Mouse (Mus musculus) spleen, postnatal 10 days (tissue): ENCODE results near the gene Alpl.

Experiments used
- DNase-seq, 2 experiments: peaks; one replicate each; pipeline ENCODE4 v3.0.0; 2021 to 2022; ENCODE audit warnings: low spot score in 2 of 2

Gene Alpl

DNA sequence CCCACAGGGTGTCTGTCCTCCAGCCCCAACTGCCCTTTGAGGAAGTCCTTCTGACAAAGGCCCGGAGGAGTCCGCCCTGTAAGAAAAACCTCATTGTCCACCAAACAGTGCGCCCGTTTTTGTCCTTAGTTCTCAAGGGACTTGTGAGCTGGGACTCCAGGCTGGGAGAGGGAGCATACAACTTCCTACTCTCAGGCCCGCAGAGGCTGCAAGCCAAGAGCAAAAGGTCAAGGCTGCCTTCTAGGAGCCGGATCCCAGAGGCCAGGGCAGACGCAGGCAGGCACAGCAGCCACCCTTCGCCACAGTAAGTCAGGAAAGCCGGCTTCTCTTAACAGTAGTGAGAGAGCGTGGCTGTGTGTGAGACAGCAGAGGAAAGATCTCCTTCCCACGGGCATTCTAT is 4.1 kb upstream of the Alpl start:
- DNase-seq: no peak

DNA sequence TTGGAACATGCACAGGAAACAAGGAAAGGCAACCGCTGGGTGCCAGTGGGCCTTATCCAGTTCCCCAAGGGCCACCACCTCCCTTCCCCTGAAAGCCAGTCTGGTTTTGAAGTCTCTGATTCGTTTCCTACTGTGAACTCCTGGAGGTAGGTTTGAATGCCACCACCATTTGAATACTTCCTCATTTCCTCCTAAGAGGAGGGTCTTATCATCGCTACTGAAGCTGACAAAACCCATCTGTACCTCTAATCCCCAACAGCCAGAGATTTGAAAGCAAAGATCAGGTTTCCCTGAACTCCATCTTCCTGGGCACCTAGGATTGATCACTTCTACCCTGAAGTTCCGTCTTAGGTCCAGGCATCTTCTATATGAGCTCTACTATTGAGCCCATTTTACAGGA is 854 bp upstream of the Alpl start:
- no peak for DNase-seq

DNA sequence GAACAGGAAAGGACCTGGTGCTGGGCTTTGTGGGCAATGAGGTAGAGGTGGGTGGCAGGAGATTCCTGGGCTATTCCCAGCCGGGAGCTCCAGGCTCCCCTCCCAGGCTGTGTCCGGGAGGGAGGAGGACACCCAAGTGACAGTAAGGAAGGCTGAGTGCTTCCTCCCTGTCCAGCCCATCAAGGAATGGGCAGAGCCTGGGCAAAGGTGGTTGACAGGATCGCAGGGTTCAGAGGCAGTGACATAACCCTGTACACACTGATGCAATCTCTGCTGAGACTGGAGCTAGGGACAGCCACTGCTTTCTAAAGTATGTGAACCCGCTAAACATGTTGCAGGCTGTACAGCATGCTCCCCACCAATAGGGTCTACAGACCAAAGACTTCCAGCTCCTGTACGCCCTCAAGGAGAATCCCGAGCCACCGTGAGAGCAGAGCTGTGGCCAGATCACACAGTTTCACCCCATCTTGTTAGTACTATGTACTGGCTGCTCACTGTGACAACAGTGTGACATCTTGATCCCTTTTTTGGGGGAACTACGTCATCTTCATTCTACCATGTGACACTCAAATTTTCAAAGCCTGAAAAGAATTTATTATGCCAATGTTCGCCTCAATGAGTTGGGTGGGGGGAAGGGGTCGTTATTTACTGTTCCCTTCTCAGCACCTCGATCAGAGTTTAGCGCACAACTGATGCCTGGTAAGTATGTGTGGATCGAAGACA is 1.8 kb downstream of the Alpl start:
- DNase-seq: no peak

GRCm38 (mm10) chr4:137793611-137794010 is 2.6 kb downstream of the Alpl start:
- DNase-seq: no peak

DNA sequence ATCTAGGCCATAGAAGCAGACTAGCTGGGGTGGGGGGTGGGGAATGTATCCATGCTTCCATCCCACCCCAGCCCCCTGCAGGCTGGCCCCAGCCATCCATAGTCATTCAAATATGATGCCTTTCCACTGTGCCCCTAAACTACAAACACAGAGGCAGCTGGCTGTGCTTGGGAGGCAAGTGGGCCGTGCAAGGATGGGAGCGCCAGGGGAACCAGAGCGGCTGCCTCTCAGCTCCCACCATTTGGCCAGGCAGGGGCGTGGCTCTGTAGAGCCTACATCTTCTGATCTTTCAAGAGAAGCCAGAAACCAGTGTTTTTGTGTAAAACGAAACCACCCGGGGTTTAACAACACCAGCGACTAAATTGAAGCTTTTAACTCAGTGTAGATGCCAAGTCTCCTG is 4.7 kb downstream of the Alpl start:
- DNase-seq: peak in 1 of 2 experiments; percentile 42

- no peak for DNase-seq
Measured at GRCm38 (mm10) chr4:137790981-137791380, 5.2 kb downstream of the Alpl start.

DNA sequence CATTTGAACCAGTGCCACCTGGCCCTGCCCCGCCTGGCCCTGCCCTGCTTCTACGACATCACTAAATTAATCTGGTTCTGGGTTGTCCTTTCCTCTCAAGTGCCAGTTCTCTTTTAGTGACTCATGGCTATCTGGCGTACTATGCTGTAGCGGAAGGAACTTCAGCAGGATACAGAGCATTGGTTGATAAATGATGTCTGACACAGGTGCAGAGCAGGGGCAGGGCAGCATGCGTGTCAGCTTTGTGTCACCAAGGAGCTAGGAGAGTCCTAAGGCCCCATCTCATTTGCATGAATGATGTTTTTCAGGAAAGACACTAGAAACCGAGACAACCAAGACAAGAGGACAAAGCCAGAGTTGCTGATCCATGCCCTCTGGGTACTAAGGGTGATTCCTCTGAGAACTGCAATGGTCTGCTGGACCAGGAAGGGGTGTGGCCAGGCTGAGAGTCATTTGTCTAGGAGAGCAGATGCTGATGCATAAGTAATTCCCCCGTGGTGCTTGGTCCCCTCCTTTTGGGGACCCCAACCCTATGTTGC is 7.6 kb downstream of the Alpl start:
- DNase-seq: peak in 1 of 2 experiments; percentile 40

GRCm38 (mm10) chr4:137787589-137788289 is 8.4 kb downstream of the Alpl start:
- DNase-seq: no peak

GRCm38 (mm10) chr4:137786488-137786887 is 9.7 kb downstream of the Alpl start:
- DNase-seq: no peak

- no peak for DNase-seq
Measured at GRCm38 (mm10) chr4:137785270-137785669, 10.9 kb downstream of the Alpl start.

DNA sequence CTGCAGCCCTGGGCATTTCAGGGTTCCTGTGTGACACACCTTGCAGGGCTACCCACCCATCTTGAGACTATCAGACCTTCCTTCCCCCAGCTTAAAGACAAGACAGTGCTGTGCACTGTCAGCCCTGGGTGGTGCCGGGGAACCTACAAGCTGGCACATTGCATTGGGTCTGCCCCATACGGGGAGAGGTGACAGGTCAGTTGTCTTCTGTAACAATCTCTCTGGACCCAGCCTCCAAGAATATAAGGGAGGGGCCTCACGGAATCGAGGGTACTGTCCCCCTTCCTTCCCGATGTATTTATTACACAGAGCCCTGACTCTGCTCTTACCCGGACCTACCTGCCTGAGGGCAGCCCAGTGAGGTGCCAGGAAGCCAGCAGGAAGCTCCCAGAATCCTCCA is 11.4 kb downstream of the Alpl start:
- DNase-seq: no peak

DNA sequence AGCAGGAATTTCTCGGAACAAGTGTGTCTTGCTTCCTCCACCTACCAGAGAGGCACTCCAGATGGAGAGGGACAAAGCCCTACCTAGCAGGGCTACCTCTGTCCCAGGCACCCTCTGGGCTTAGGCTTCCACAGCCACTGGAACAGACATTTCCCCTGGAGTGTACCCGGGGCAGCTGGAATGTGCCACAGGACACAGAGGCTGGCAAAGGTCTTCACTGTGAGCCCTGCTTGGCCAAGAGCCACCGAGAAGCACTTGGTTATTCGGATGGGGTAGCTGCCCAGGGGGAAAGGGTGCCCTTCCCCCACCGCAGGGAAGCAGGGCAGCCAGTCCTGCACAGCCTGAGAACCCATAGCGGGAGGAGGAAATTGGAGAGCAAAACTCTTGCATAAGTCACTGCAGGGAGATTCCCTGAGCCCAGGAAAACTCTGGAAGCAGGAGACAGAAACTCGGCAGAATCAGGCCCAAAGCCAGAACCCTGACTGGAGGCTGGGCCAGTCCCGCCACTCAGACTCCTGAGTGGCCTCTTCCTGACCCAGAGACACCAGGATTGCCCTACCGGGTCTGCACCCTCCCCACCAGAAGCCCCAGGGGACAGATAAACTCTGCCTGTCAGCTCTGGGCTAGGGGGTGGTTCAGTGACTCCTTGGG is 12.5 kb downstream of the Alpl start:
- DNase-seq: no peak

DNA sequence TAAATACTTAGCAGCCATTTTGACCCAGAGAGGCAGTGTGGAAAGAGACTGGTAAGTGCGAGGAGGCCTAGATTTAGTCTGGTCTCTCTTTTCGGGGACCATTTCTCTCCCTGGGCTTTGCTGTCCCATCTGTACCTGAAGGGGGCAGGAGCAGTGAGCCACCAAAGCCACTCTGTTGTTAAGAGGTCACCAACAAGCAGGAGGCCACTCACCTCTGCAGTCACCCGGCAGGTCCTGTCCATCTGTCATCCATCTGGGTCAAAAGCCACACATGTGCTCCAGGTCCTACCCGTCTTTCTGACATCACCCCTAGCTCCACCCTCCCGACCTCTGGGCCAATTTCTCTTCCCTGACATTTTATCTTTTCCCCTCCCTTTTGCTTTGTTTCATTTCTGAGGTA is 14.2 kb downstream of the Alpl start:
- DNase-seq: no peak

DNA sequence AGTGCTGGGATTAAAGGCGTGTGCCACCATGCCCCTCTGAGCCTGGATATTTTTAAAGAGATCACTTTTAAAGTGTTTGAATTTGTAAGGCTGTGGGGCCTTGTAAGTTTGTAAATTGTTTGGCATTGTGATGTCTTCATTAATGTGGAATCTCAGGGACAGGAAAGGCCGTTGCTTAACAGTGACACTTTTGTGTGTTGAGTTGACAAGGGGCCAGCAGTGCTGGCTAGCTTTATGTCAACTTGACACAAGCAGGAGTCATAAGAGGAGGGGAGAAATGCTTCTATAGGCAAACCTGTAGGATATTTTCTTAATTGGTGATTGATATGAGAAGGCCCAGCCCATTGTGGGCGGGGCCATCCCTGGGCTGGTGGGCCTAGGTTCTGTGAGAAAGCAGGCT is 15.2 kb downstream of the Alpl start:
- DNase-seq: no peak

- no peak for DNase-seq
Measured at GRCm38 (mm10) chr4:137778397-137779184, 17.6 kb downstream of the Alpl start.

GRCm38 (mm10) chr4:137777866-137778265 is 18.3 kb downstream of the Alpl start:
- no peak for DNase-seq

DNA sequence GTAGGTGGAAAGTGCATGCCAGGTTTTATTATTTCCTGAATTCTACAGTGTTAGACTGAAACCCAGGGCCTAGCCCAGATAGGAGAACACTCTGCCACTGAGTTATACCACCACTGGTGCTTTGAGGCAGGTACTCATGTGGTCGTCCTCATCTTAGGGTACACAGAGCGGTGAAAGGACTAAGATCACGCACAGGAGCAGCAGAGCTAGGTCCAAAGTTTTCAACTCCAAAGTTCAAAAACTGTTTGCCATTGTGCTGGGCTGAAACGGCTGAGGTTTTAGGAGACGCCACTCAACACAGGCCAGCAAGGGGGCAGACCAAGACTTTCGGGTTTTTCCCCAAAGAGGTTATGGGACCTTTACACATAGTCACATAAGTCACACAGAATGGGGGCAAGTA is 21.7 kb downstream of the Alpl start:
- no peak for DNase-seq

DNA sequence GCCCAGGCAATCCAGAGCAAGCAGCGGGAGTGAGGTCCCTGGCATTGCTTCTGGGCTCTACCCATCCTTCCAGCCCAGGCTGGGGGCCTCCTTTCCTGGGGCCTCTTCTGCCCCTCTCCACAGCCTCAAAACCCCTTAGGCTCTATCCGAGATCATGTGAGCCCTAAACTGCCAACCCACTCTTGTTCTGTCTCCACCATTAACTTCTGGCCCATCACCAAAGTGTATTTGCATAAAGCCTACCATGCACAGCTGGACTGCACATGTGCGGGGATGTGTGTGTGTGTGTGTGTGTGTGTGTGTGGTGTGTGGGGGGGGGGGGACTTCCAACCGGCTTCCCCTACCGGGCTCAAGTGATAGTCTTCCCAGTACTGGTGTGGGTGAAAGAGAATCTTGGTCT is 22.2 kb downstream of the Alpl start:
- DNase-seq: no peak

- DNase-seq: no peak
Measured at GRCm38 (mm10) chr4:137773369-137773899, 22.8 kb downstream of the Alpl start.

DNA sequence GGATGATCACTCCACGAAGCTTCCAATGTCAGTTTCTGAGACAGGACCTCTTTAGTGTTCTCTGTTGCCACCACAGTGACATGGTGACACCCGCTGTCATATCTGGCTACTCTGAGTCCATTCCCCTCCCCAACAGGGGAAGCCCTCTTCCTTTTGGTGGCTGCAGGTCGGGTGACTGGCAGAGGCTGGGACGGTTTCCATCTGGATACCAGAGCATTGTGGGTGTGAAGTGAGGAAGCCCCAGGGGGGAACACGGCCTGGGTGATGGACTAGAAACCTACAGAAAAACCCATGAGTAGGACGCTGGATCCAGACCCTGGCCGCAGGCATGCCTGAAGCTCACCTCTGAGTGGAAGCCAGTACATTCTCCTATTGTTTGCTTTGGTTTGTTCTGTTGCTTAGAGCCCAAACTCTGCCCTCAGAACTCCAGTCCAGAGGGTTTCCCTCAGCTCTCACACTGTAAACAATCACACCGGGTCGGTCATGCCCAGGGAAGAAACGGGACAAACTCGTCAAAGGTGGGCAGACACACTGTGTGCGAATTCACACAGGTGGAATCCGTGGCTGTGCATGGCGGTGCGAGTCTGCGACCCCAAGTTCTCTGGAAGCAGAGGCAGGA is 23.6 kb downstream of the Alpl start:
- no peak for DNase-seq

DNA sequence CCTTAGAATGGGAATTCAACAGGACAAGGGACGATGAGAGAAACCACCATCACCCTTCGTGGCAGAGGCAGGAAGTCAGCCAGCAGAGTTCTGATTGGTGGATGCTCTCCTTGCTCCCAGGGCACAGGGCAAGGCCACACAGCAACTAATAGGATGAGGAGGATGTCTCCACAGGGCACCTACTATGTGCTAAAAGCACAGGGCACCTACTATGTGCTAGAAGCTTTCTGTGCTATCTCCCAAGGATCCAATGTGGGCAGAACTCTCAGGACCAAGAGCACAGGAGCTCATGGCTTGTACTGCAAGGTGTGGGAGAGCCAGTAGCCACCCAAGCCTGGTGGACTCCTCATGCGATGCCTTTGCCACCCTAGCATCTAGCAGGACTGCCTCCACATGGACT is 24.4 kb downstream of the Alpl start:
- DNase-seq: no peak
